Comparison of ENCODE assay signal across 22 mouse cellular contexts in genomic region chr6:51086347-51086746, GRCm38 (mm10).
"Had no signal": no experiment of that assay in that cellular context is flagged by ENCODE, and none has a peak within 500 bp of the region (broad histone marks: within the 10 kb centered on the region; RNA-seq: fewer than 3 reads in every experiment).

No protein-coding gene starts in this region.

- H3K27ac ChIP-seq: gastrocnemius, adult 2 months; heart, embryonic 10.5 days; hindbrain, embryonic 12.5 days; hindbrain, embryonic 14.5 days; intestine, embryonic 15.5 days; left cerebral cortex, adult 2 months; liver, embryonic 13.5 days; liver, embryonic 15.5 days had no signal

- H3K36me3 ChIP-seq: heart, embryonic 10.5 days; heart, embryonic 12.5 days; hindbrain, embryonic 12.5 days; intestine, embryonic 15.5 days; liver, embryonic 13.5 days; liver, embryonic 15.5 days had no signal

- H3K9me3 ChIP-seq: heart, embryonic 10.5 days; heart, embryonic 12.5 days; hindbrain, embryonic 12.5 days; intestine, embryonic 15.5 days; liver, embryonic 13.5 days; liver, embryonic 15.5 days had no signal

- ATAC-seq: hindbrain, embryonic 16.5 days; inflammation-experienced regulatory T-cells, adult 6 months; intestine, embryonic 15.5 days; intestine, postnatal 0 days had no signal

- DNase-seq: gastrocnemius, adult 2 months; gastrocnemius, postnatal 10 days; gastrocnemius, postnatal 25 days; heart, postnatal 10 days; heart, postnatal 4 days; kidney, adult 18-20 months; kidney, adult 8-10 months; kidney, postnatal 10 days; kidney, postnatal 25 days; liver; liver, embryonic 13.5 days had no signal

- H3K27me3 ChIP-seq: heart, embryonic 12.5 days; hindbrain, embryonic 12.5 days; intestine, embryonic 15.5 days; liver, embryonic 13.5 days; liver, embryonic 15.5 days had no signal

- H3K4me1 ChIP-seq: heart, embryonic 10.5 days; intestine, embryonic 15.5 days; liver, embryonic 15.5 days had no signal

- H3K4me2 ChIP-seq: heart, embryonic 12.5 days; hindbrain, embryonic 12.5 days; hindbrain, embryonic 14.5 days; intestine, embryonic 15.5 days; liver, embryonic 11.5 days; liver, embryonic 13.5 days; liver, embryonic 15.5 days had no signal

- H3K9ac ChIP-seq: heart, embryonic 12.5 days; hindbrain, embryonic 12.5 days; hindbrain, embryonic 14.5 days; intestine, embryonic 15.5 days; liver, embryonic 13.5 days; liver, embryonic 15.5 days had no signal

- H3K4me3 ChIP-seq: gastrocnemius, adult 2 months; heart, embryonic 10.5 days; heart, embryonic 12.5 days; hindbrain, embryonic 12.5 days; intestine, embryonic 15.5 days; left cerebral cortex, adult 2 months; liver, embryonic 13.5 days; liver, embryonic 15.5 days had no signal
